Mouse (Mus musculus): ENCODE measurements at regions not wholly inside any gene's neighbourhood (a gene's known extent, or its start where the extent isn't known, plus 50 kb on each side); places are given as distances from the start of the nearest gene placed in this dataset.

GRCm38 (mm10) chr4:87473331-87474039 is 243.2 kb upstream of the Slc24a2 start:
- TF ChIP-seq CTCF (IDR thresholded peaks at IDR 0.05; ENCODE audit: extremely low read depth, insufficient read depth, insufficient read length, insufficient replicate concordance) (no peak), POLR2A (IDR thresholded peaks at IDR 0.05; ENCODE audit: low read depth, low read length) (no peak)

Data from spleen, adult 2 months (tissue).